Mouse (Mus musculus) intestine, postnatal 0 days (tissue): ENCODE measurements around the gene Pex11g. TPM values are rescaled to one million over a fixed set of nuclear protein-coding genes. Genes with fewer than 3 reads are reported as not detected.

Experiments
- ATAC-seq: fragments of 200-750 bp; cut with Nextera tagmentation; 2 replicates; pipeline ENCODE4 v1.8.0; 2017; ENCODE audit warnings: mild to moderate bottlenecking, moderate TSS enrichment, moderate library complexity
- H3K27ac ChIP-seq: fragments of 300-500 bp; sonication (generic); 2 replicates; pipeline ENCODE4 v1.5.1; 2014; ENCODE audit warnings: mild to moderate bottlenecking, low read depth, low read length, moderate library complexity
- H3K27me3 ChIP-seq: fragments of 300-500 bp; sonication (generic); replicated peaks from 2 replicates; pipeline ENCODE4 v1.6.1; 2014; ENCODE audit warnings: low read length, mixed read lengths; ENCODE audit not compliant: control insufficient read depth, insufficient read depth
- H3K36me3 ChIP-seq: fragments of 300-500 bp; sonication (generic); 2 replicates; pipeline ENCODE4 v1.6.1; 2014; ENCODE audit warnings: mild to moderate bottlenecking, moderate library complexity; ENCODE audit not compliant: control insufficient read depth, insufficient read depth
- H3K4me1 ChIP-seq: fragments of 300-500 bp; sonication (generic); replicated peaks from 2 replicates; pipeline ENCODE4 v1.6.1; 2014; ENCODE audit warnings: antibody characterized with exemption, low read length, mixed read lengths; ENCODE audit not compliant: control insufficient read depth, insufficient read depth
- H3K4me2 ChIP-seq: fragments of 300-500 bp; sonication (generic); replicated peaks from 2 replicates; pipeline ENCODE4 v1.6.1; 2014; ENCODE audit warnings: low read depth, mild to moderate bottlenecking, moderate library complexity
- H3K4me3 ChIP-seq: fragments of 300-500 bp; sonication (generic); 2 replicates; pipeline ENCODE4 v1.5.1; 2014; ENCODE audit warnings: low read depth, low read length
- H3K9ac ChIP-seq: fragments of 300-500 bp; sonication (generic); 2 replicates; pipeline ENCODE4 v1.6.1; 2014; ENCODE audit warnings: mild to moderate bottlenecking, low read depth, low read length
- H3K9me3 ChIP-seq: fragments of 300-500 bp; sonication (generic); 2 replicates; pipeline ENCODE4 v1.6.1; 2016; ENCODE audit warnings: mixed run types; ENCODE audit not compliant: control insufficient read depth
- CTCF ChIP-seq: sonication (generic); IDR thresholded peaks from 2 replicates; pipeline ENCODE4 v1.5.1; 2016; ENCODE audit warnings: low read depth, mild to moderate bottlenecking, control low read depth, antibody characterized with exemption, moderate library complexity
- WGBS: fragments of 180-500 bp; shearing (Covaris S2); extraction: QIAGEN DNeasy Blood & Tissue Kit; methylation state at CpG from one replicate; pipeline ENCODE4 v1.1.7; 2014; 5-methylcytosine and 5-hydroxymethylcytosine counted together
- polyA plus RNA-seq: library from polyadenylated mRNA; unstranded; fragments of >200 nt; fragmentation: Nextera tagmentation; extraction: Ambion mirVana; gene quantifications from 2 replicates; pipeline ENCODE4 v1.2.1, GENCODE M21; 2015

Gene Pex11g
- polyA plus RNA-seq, 1 experiment from 2014 or later: 14.9 TPM

- WGBS: 83% methylated on average over 3 of the region's 3 CpGs
- peaks cover 18% of the 10 kb centered on the region for H3K36me3 ChIP-seq
- H3K27me3 ChIP-seq: no peaks in the 10 kb centered on the region
- no peak overlapping the region for H3K4me3 ChIP-seq
- H3K27ac ChIP-seq: no peak overlapping the region
- no peak overlapping the region for H3K4me2 ChIP-seq
- TF ChIP-seq CTCF: no peak
- ATAC-seq: no peak
- H3K9me3 ChIP-seq: no peaks in the 10 kb centered on the region
- no peak overlapping the region for H3K9ac ChIP-seq
- peaks cover 8% of the 10 kb centered on the region for H3K4me1 ChIP-seq
These were observed 31.1 kb upstream of the Pex11g start for GRCm38 (mm10) chr8:3498583-3498982.

DNA sequence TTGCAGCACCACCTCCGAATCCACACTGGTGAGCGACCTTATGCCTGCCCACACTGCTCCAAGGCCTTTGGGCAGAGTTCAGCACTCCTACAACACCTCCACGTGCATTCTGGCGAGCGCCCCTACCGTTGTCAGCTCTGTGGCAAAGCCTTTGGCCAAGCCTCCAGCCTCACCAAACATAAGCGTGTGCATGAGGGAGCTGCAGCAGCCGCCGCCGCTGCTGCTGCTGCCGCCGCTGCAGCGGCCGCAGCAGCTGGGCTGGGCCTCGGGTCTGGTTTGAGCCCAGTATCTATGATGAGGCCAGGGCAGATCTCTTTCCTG is 28.9 kb upstream of the Pex11g start:
- Histone ChIP-seq H3K36me3 (peaks cover 18% of the 10 kb centered on the region), H3K4me3 (no peak overlapping the region), H3K27me3 (no peaks in the 10 kb centered on the region), H3K9ac (no peak overlapping the region), H3K9me3 (no peaks in the 10 kb centered on the region), H3K4me2 (no peak overlapping the region), H3K4me1 (peaks cover 4% of the 10 kb centered on the region), H3K27ac (no peak overlapping the region)
- no peak for ATAC-seq
- no peak for TF ChIP-seq CTCF
- 90% methylated on average over 15 of the region's 15 CpGs for WGBS

GRCm38 (mm10) chr8:3495578-3496427 is 28.3 kb upstream of the Pex11g start:
- WGBS: 97% methylated on average over 44 of the region's 44 CpGs
- no peak overlapping the region for H3K4me2 ChIP-seq
- no peak overlapping the region for H3K9ac ChIP-seq
- peaks cover 18% of the 10 kb centered on the region for H3K36me3 ChIP-seq
- no peaks in the 10 kb centered on the region for H3K9me3 ChIP-seq
- H3K4me3 ChIP-seq: no peak overlapping the region
- peaks cover 4% of the 10 kb centered on the region for H3K4me1 ChIP-seq
- TF ChIP-seq CTCF: no peak
- H3K27ac ChIP-seq: no peak overlapping the region
- H3K27me3 ChIP-seq: no peaks in the 10 kb centered on the region
- no peak for ATAC-seq

DNA sequence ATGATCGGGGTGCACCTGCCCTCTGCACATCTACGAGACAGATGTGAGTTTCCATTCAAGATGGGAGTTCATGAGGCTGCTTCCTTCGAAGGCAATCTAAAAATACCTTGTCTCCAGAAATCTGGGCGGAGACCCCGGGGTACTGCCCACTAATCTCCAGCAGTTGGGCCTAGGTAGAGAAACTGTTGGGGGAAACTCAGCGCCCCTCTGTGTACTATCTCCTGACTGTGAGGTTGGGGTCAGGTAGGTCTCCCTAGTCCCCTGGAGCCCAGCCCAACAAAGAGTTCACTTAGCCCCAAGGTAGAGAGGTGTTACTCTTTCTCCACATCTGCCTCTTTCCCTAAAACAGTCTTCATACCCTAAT is 26.3 kb upstream of the Pex11g start:
- no peaks in the 10 kb centered on the region for H3K9me3 ChIP-seq
- no peak for TF ChIP-seq CTCF
- H3K4me3 ChIP-seq: peak overlapping the region; percentile 96
- H3K9ac ChIP-seq: peak overlapping the region; percentile 97; the same call in 1 of the 2 replicates
- H3K36me3 ChIP-seq: peaks cover 18% of the 10 kb centered on the region
- peaks cover 4% of the 10 kb centered on the region; the same call in 1 of the 2 replicates for H3K4me1 ChIP-seq
- WGBS: 24% methylated on average over 6 of the region's 6 CpGs
- H3K27me3 ChIP-seq: no peaks in the 10 kb centered on the region
- H3K4me2 ChIP-seq: peak overlapping the region; percentile 86
- ATAC-seq: no peak
- no peak overlapping the region for H3K27ac ChIP-seq

DNA sequence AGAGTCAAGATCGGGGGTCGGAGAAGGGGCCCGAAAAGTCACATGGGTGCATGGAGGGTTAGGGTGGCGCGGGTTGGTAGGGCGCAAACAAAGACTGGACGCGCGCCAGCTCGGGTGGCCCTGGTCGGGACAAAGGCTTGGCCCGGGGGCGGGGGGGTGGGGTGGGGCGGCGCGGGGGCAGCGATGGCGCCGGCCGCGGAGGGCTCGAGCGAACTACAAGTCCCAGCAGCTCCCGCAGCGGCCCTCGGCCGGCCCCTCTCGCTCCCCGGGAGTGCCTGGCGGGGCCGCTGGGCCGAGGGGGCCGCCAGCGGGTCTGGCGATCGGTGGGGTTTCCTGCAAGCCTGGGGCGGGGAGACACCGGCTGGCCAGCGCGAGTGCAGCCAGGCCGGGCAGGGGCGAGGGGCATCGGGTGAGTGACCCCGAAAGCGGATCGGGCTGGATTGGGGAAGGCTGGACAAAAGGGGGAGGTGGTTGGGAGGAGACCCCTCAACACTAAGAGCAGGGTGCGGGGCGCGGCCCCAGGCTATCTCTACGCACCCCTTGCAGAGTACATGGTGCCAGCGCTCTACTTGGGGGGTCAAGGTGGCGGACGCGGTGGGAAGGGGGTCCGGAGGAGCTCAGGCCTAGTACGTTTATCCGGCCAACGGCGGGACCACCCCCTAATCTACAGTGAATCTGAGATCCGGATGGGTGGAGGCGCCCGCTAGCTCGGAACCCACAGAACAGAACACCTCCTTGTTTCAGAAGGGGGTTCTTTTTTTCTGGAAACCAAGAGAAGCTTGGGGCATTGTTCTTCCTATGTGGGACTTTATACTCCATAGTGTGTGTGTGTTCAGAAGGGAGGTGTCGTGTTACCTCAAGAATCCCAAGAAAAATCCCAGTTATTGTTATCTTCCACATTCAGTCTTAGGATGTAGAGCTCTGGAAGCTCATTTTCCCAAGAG is 25.7 kb upstream of the Pex11g start, which contains the start of gene Zfp358:
TSS of gene Zfp358 (plus strand) at position 238 of the 944 bp plus-strand sequence.
- WGBS: under 1% methylated on average over 64 of the region's 64 CpGs
- peak within 1 kb of the TSS; percentile 75 for H3K27ac ChIP-seq

GRCm38 (mm10) chr8:3485192-3485591 is 17.7 kb upstream of the Pex11g start:
- Histone ChIP-seq H3K36me3 (no peaks in the 10 kb centered on the region), H3K9me3 (no peaks in the 10 kb centered on the region), H3K4me2 (no peak overlapping the region), H3K27me3 (no peaks in the 10 kb centered on the region), H3K27ac (no peak overlapping the region), H3K9ac (no peak overlapping the region), H3K4me1 (no peaks in the 10 kb centered on the region), H3K4me3 (no peak overlapping the region)
- TF ChIP-seq CTCF: no peak
- 32% methylated on average over 5 of the region's 5 CpGs for WGBS
- ATAC-seq: no peak

More for the DNA sequence above, 25.7 kb upstream of the Pex11g start, which contains the start of gene Zfp358:
- peaks cover 4% of the 10 kb centered on the region; the same call in 1 of the 2 replicates for H3K4me1 ChIP-seq
- no peaks in the 10 kb centered on the region for H3K9me3 ChIP-seq
- H3K4me2 ChIP-seq: peak within 1 kb of the TSS; percentile 86
- peak within 1 kb of the TSS; percentile 97 for H3K9ac ChIP-seq
- H3K4me3 ChIP-seq: peak within 1 kb of the TSS; percentile 96
- H3K27me3 ChIP-seq: no peaks in the 10 kb centered on the region
- H3K36me3 ChIP-seq: peaks cover 18% of the 10 kb centered on the region
- ATAC-seq: peak; percentile 84
- no peak for TF ChIP-seq CTCF
